Mouse (Mus musculus) brain, embryonic 14.5 days (tissue): ENCODE results near the gene Arid4a.

Experiments
- CTCF ChIP-seq: fragments of 200-500 bp; IDR thresholded peaks from 2 replicates; pipeline ENCODE4 v1.5.1; 2012; ENCODE audit warnings: inconsistent platforms, mild to moderate bottlenecking, moderate library complexity, borderline replicate concordance; ENCODE audit not compliant: insufficient read depth, insufficient read length; ENCODE audit errors: extremely low read depth
- POLR2A ChIP-seq: fragments of 200-500 bp; IDR thresholded peaks from 2 replicates; pipeline ENCODE4 v1.6.1; 2012; ENCODE audit warnings: mild to moderate bottlenecking, inconsistent platforms, borderline replicate concordance; ENCODE audit not compliant: poor library complexity, insufficient read depth, insufficient read length, severe bottlenecking; ENCODE audit errors: extremely low read depth

- no peak for TF ChIP-seq POLR2A
- no peak for TF ChIP-seq CTCF
Measured at GRCm38 (mm10) chr12:71113074-71113473, 97.3 kb downstream of the Arid4a start.
